Mouse (Mus musculus) hindbrain, embryonic 12.5 days (tissue): ENCODE measurements around the gene Gbp4. TPM values are rescaled to one million over a fixed set of nuclear protein-coding genes. Genes with fewer than 3 reads are reported as not detected.
"Not testable (repeated sequence)": the region's sequence is repeated elsewhere in the genome, so short reads cannot be mapped to it uniquely, and the experiment has no call there.

ENCODE experiments used
- ATAC-seq: fragments of 200-750 bp; cut with Nextera tagmentation; 2 replicates; pipeline ENCODE4 v1.8.0; 2017; ENCODE audit warnings: moderate TSS enrichment; ENCODE audit not compliant: low FRiP score
- H3K27ac ChIP-seq: fragments of 300-500 bp; sonication (generic); 2 replicates; pipeline ENCODE4 v1.5.1; 2016; ENCODE audit warnings: mild to moderate bottlenecking
- H3K27me3 ChIP-seq: fragments of 300-500 bp; sonication (generic); 2 replicates; pipeline ENCODE4 v1.6.1; 2016; ENCODE audit warnings: mild to moderate bottlenecking
- H3K36me3 ChIP-seq: fragments of 300-500 bp; sonication (generic); 2 replicates; pipeline ENCODE4 v1.6.1; 2016; ENCODE audit warnings: mild to moderate bottlenecking
- H3K4me1 ChIP-seq: fragments of 300-500 bp; sonication (generic); 2 replicates; pipeline ENCODE4 v1.6.1; 2016
- H3K4me2 ChIP-seq: fragments of 300-500 bp; sonication (generic); replicated peaks from 2 replicates; pipeline ENCODE4 v1.6.1; 2016; ENCODE audit warnings: mild to moderate bottlenecking
- H3K4me3 ChIP-seq: fragments of 300-500 bp; sonication (generic); 2 replicates; pipeline ENCODE4 v1.5.1; 2016; ENCODE audit warnings: mild to moderate bottlenecking
- H3K9ac ChIP-seq: fragments of 300-500 bp; sonication (generic); 2 replicates; pipeline ENCODE4 v1.6.1; 2016; ENCODE audit warnings: mild to moderate bottlenecking, moderate library complexity
- H3K9me3 ChIP-seq: fragments of 300-500 bp; sonication (generic); replicated peaks from 2 replicates; pipeline ENCODE4 v1.6.1; 2016; ENCODE audit warnings: mild to moderate bottlenecking
- WGBS: fragments of 180-500 bp; shearing (Covaris S2); methylation state at CpG from one replicate; pipeline ENCODE4 v1.1.7; 2016; 5-methylcytosine and 5-hydroxymethylcytosine counted together
- polyA plus RNA-seq: library from polyadenylated mRNA; unstranded; fragments of >200 nt; fragmentation: Nextera tagmentation; extraction: Ambion mirVana; gene quantifications from 2 replicates; pipeline ENCODE4 v1.2.1, GENCODE M21; 2016

The Gbp4 gene
- polyA plus RNA-seq = 0.66 and 1.0 TPM in 2 replicates

DNA sequence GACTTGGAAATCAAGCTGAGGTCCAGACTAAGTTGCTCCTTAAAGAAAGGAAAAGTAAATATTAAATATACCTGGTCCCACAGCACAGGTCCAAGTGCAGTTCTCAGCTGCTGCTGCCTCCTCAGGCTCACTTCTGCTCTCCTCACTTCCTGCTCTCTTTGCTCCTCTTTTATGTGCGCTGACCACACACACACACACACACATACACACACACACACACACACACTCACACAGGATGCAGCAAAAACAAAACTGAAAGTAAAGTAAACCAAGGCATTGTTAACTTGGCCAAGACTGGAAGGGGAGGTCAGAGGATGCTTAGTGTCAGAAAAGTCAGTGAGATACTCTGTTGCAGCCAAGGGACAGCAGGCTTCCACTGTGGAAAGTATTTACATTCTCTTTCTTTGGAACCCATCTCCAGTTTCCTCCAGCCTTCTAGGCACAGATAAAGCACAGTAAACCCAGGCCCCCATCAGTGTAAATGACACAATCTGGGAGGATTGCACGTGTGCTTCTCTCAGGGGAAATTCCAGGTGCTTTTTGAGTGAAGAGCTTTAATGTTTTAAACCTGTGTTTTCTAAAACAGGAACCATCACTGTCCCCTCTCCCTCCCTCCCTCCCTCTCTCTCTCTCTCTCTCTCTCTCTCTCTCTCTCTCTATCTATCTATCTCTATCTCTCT, at the start of gene Gbp4, which contains the start of the genes Gbp9 and Gbp8:
TSS of gene Gbp4 (minus strand) at position 178 of the 680 bp plus-strand sequence.
TSS of gene Gbp9 (minus strand) at position 131 of the 680 bp plus-strand sequence.
TSS of gene Gbp8 (minus strand) at position 132 of the 680 bp plus-strand sequence.
- whole genome bisulfite sequencing = 21% methylated on average over 2 of the region's 2 CpGs
- not testable (repeated sequence) for H3K9me3 ChIP-seq, H3K4me1 ChIP-seq, ATAC-seq, H3K27ac ChIP-seq, H3K36me3 ChIP-seq, H3K9ac ChIP-seq, H3K4me2 ChIP-seq, H3K4me3 ChIP-seq, H3K27me3 ChIP-seq

GRCm38 (mm10) chr5:105181446-105181845, 42.1 kb upstream of the Gbp4 start:
- Histone ChIP-seq H3K4me3 (no peak overlapping the region), H3K36me3 (no peaks in the 10 kb centered on the region), H3K27me3 (no peaks in the 10 kb centered on the region), H3K27ac (no peak overlapping the region), H3K9me3 (no peaks in the 10 kb centered on the region), H3K4me1 (no peaks in the 10 kb centered on the region), H3K9ac (no peak overlapping the region), H3K4me2 (no peak overlapping the region)
- ATAC-seq = no peak

GRCm38 (mm10) chr5:105156582-105156981, 17.2 kb upstream of the Gbp4 start:
- Histone ChIP-seq H3K27ac (no peak overlapping the region), H3K4me2 (no peak overlapping the region), H3K9me3 (no peaks in the 10 kb centered on the region), H3K4me3 (no peak overlapping the region), H3K27me3 (no peaks in the 10 kb centered on the region), H3K9ac (no peak overlapping the region), H3K4me1 (no peaks in the 10 kb centered on the region), H3K36me3 (no peaks in the 10 kb centered on the region)
- no peak for ATAC-seq
- WGBS = 83% methylated on average over 5 of the region's 5 CpGs

GRCm38 (mm10) chr5:105154049-105154448, 14.7 kb upstream of the Gbp4 start:
- Histone ChIP-seq H3K4me1 (no peaks in the 10 kb centered on the region), H3K4me2 (no peak overlapping the region), H3K27ac (no peak overlapping the region), H3K36me3 (no peaks in the 10 kb centered on the region), H3K4me3 (no peak overlapping the region), H3K27me3 (no peaks in the 10 kb centered on the region), H3K9ac (no peak overlapping the region), H3K9me3 (no peaks in the 10 kb centered on the region)
- no peak for ATAC-seq

- not testable (repeated sequence) for H3K36me3 ChIP-seq, H3K9me3 ChIP-seq, H3K27ac ChIP-seq, H3K4me2 ChIP-seq, H3K4me3 ChIP-seq, H3K9ac ChIP-seq, ATAC-seq, H3K4me1 ChIP-seq, H3K27me3 ChIP-seq
- 70% methylated on average over 2 of the region's 2 CpGs for WGBS
Measured at GRCm38 (mm10) chr5:105148062-105148461, 8.7 kb upstream of the Gbp4 start.

DNA sequence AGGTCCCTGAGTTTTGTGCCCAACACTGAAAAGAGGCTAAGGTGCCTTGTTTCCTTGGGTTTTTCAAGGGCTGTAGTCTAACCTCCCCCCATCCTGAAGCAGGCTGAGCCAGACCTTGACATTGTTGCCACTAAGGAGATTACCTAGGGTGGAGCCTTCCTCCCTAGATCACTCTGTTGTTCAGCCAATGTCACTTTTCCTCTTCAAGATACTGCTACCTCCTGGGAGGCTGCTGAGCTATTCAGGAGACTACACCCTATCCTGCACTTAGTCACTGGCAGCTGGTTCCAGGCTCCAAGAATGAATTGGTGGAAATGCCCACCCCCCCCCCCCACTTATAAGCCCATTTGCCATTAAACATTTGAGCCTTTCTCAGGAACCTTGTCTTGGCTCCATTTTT, 7.1 kb upstream of the Gbp4 start:
- no peak overlapping the region for H3K4me3 ChIP-seq
- no peak overlapping the region for H3K27ac ChIP-seq
- H3K36me3 ChIP-seq = no peaks in the 10 kb centered on the region
- H3K9ac ChIP-seq = no peak overlapping the region
- no peak overlapping the region for H3K4me2 ChIP-seq
- H3K9me3 ChIP-seq = no peaks in the 10 kb centered on the region
- H3K4me1 ChIP-seq = no peaks in the 10 kb centered on the region
- no peaks in the 10 kb centered on the region for H3K27me3 ChIP-seq
- ATAC-seq = no peak

DNA sequence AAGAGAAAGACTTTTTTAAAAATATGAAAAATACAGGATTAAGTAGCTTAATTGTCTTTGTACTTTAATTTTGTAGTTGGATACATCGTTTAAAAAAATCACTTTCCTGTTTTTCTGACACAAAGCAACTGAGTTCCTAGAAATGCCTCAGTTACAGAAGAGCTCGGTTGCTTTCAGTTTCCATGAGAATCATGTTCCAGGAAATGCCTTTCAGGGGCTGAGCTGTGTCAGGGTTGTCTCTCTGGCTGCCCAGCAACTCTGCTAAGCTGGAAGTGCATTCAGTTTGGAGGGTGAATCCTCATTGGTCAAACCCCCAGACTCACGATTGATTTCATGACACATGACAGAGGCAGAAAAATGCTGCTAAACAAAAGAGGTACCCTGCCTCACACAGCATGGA, 6.3 kb upstream of the Gbp4 start:
- H3K36me3 ChIP-seq, H3K4me3 ChIP-seq, H3K4me2 ChIP-seq, H3K4me1 ChIP-seq, H3K9ac ChIP-seq, H3K9me3 ChIP-seq, H3K27ac ChIP-seq, ATAC-seq, H3K27me3 ChIP-seq: not testable (repeated sequence)
- WGBS = 48% methylated on average over 3 of the region's 3 CpGs

- WGBS = 49% methylated on average over 2 of the region's 2 CpGs
- ATAC-seq, H3K9ac ChIP-seq: not testable (repeated sequence)
Measured at GRCm38 (mm10) chr5:105140089-105140810, 864 bp upstream of the Gbp4 start.

GRCm38 (mm10) chr5:105138906-105139305, 480 bp downstream of the Gbp4 start:
- no peak overlapping the region for H3K27ac ChIP-seq
- no peaks in the 10 kb centered on the region for H3K4me1 ChIP-seq
- H3K27me3 ChIP-seq = no peaks in the 10 kb centered on the region
- no peaks in the 10 kb centered on the region for H3K9me3 ChIP-seq
- ATAC-seq = no peak
- H3K4me2 ChIP-seq = no peak overlapping the region
- no peaks in the 10 kb centered on the region for H3K36me3 ChIP-seq
- 81% methylated on average over 1 of the region's 1 CpGs for WGBS
- no peak overlapping the region for H3K9ac ChIP-seq
- H3K4me3 ChIP-seq = no peak overlapping the region

More at GRCm38 (mm10) chr5:105140089-105140810, 864 bp upstream of the Gbp4 start:
- not testable (repeated sequence) for H3K36me3 ChIP-seq, H3K4me2 ChIP-seq, H3K9me3 ChIP-seq, H3K27ac ChIP-seq, H3K4me3 ChIP-seq, H3K4me1 ChIP-seq, H3K27me3 ChIP-seq

DNA sequence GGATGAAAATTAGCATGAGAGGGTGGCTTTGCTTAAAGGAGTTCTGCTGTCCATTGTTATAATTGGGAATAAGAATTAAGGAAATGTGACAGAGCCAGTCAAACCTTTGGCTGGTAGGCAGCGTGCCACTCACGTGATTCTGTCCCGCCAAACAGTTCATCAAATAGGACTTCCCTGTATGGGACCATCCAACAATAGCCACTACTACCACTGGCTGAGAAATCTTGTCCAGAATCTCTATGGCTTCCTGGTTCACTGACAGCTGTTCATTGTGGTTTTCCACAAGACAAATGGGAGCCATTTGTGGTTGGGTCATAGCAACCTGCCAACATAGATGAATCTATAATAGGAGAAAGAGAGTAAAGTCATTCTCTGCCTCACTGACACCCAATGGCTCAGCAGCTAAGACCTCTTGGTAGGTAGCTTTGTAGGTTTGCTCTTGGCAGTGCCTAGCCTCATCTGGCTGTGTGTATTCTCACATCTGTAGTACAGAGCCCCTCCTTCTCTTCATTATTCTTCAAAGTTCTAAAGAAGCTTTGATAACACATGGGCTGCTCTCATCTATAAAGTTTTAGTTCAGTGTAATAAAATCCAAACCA, 2.6 kb downstream of the Gbp4 start:
- not testable (repeated sequence) for H3K4me1 ChIP-seq, H3K9me3 ChIP-seq, H3K27ac ChIP-seq, H3K4me2 ChIP-seq, H3K36me3 ChIP-seq, ATAC-seq, H3K27me3 ChIP-seq, H3K9ac ChIP-seq, H3K4me3 ChIP-seq
- 70% methylated on average over 3 of the region's 3 CpGs for WGBS

GRCm38 (mm10) chr5:105121731-105122130, 17.7 kb downstream of the Gbp4 start:
- H3K27ac ChIP-seq, H3K4me3 ChIP-seq, H3K4me2 ChIP-seq, H3K4me1 ChIP-seq, ATAC-seq, H3K36me3 ChIP-seq, H3K27me3 ChIP-seq, H3K9ac ChIP-seq, H3K9me3 ChIP-seq: not testable (repeated sequence)
- WGBS = 85% methylated on average over 6 of the region's 6 CpGs

- ATAC-seq = no peak
- WGBS = 86% methylated on average over 2 of the region's 2 CpGs
- no peak overlapping the region for H3K27ac ChIP-seq
- H3K36me3 ChIP-seq = no peaks in the 10 kb centered on the region
- no peaks in the 10 kb centered on the region for H3K27me3 ChIP-seq
- H3K4me2 ChIP-seq = no peak overlapping the region
- no peak overlapping the region for H3K9ac ChIP-seq
- H3K9me3 ChIP-seq = no peaks in the 10 kb centered on the region
- H3K4me1 ChIP-seq = no peaks in the 10 kb centered on the region
- H3K4me3 ChIP-seq = no peak overlapping the region
Measured at GRCm38 (mm10) chr5:105115740-105116139, 23.6 kb downstream of the Gbp4 start.
